Mouse (Mus musculus): ENCODE results near the gene Hoxb1.

DNA sequence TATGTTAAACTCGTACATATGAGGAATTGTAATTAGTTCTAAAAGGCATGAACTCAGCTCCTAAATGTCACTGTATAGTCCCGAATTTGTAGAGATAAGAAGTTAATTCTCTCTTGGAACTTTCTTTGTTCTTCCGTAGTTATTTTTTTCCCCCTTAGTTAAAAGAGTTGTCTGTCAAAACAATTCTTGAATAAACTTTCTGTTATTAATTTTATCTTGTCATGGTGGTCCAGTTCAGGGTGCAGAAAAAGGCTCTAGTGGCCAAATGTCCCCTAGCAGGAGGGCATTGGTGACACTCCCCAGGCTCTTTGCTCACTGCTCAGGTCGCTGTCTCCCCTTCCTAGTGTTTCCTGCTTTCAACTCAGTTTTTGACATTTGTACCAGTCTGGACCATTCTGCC, 17.8 kb upstream of the Hoxb1 start:
- TF ChIP-seq CTCF (IDR thresholded peaks at IDR 0.05), result no peak
- no peak for TF ChIP-seq POLR2A (IDR thresholded peaks at IDR 0.05; ENCODE audit: insufficient read depth, low read depth, low read length)
